ENCODE assay signal across 8 mouse cellular contexts in genomic region chr13:54302351-54303070, GRCm38 (mm10).
A peak's percentile ranks its signal among the peaks of the same experiment; 100 is the strongest.
DNase-seq lines count a peak whose midpoint lies in the region; ATAC-seq and TF ChIP-seq lines count a peak whose summit lies in the region.

No protein-coding gene starts in this region.

- peak overlapping the region; percentile 100 for H3K27ac ChIP-seq in forebrain, embryonic 14.5 days (ENCODE audit: low read depth, low read length)
- H3K27ac ChIP-seq in hindbrain, embryonic 16.5 days (ENCODE audit: low read depth, low read length), result peak overlapping the region; percentile 99
- H3K27ac ChIP-seq in limb, embryonic 14.5 days (replicated peaks; ENCODE audit: low read depth, low read length), result peak overlapping the region; percentile 95

- peak overlapping the region; percentile 98 for H3K9ac ChIP-seq in forebrain, embryonic 14.5 days (ENCODE audit: low read length)
- H3K9ac ChIP-seq in hindbrain, embryonic 16.5 days (ENCODE audit: low read depth, low read length), result peak overlapping the region; percentile 99
- H3K9ac ChIP-seq in limb, embryonic 14.5 days (ENCODE audit: low read depth, low read length, severe bottlenecking), result peak overlapping the region; percentile 91

- no peaks in the 10 kb centered on the region for H3K36me3 ChIP-seq in forebrain, embryonic 14.5 days (ENCODE audit: control insufficient read depth, insufficient read depth, low read length)
- H3K36me3 ChIP-seq in hindbrain, embryonic 16.5 days (ENCODE audit: control insufficient read depth, insufficient read depth, low read length), result no peaks in the 10 kb centered on the region
- no peaks in the 10 kb centered on the region for H3K36me3 ChIP-seq in limb, embryonic 14.5 days (ENCODE audit: control insufficient read depth, insufficient read depth, low read length)
- no peaks in the 10 kb centered on the region for H3K36me3 ChIP-seq in myocyte (ENCODE audit: control insufficient read depth, insufficient read depth)

- H3ac ChIP-seq in myocyte (ENCODE audit: control insufficient read depth, insufficient read length), result peak overlapping the region; percentile 73

- peaks cover 11% of the 10 kb centered on the region; the same call in 1 of the 2 replicates for H3K4me1 ChIP-seq in forebrain, embryonic 14.5 days (ENCODE audit: control insufficient read depth, insufficient read depth, low read length)
- H3K4me1 ChIP-seq in hindbrain, embryonic 16.5 days (ENCODE audit: control insufficient read depth, insufficient read depth, low read depth, low read length), result peaks cover 26% of the 10 kb centered on the region
- H3K4me1 ChIP-seq in limb, embryonic 14.5 days (ENCODE audit: control insufficient read depth, insufficient read depth, low read length), result peaks cover 24% of the 10 kb centered on the region

- H3K27me3 ChIP-seq in forebrain, embryonic 14.5 days (replicated peaks; ENCODE audit: control insufficient read depth, insufficient read depth, low read length), result no peaks in the 10 kb centered on the region
- H3K27me3 ChIP-seq in hindbrain, embryonic 16.5 days (replicated peaks; ENCODE audit: control insufficient read depth, insufficient read depth, low read length), result no peaks in the 10 kb centered on the region
- H3K27me3 ChIP-seq in limb, embryonic 14.5 days (ENCODE audit: control insufficient read depth, insufficient read depth, low read length), result no peaks in the 10 kb centered on the region
- no peaks in the 10 kb centered on the region for H3K27me3 ChIP-seq in myocyte (ENCODE audit: control insufficient read depth, insufficient read depth, insufficient read length)

- 0 out of 2 replicates have a peak, but pooled peaks have one; percentile 46 for TF ChIP-seq POLR2A in limb, embryonic 14.5 days (IDR thresholded peaks at IDR 0.05; ENCODE audit: borderline replicate concordance, extremely low read depth, insufficient read depth, insufficient read length)
- peak; percentile 39 for TF ChIP-seq POLR2A in myocyte (IDR thresholded peaks at IDR 0.05; ENCODE audit: insufficient read length, low read depth)

- H3K9me3 ChIP-seq in forebrain, embryonic 14.5 days (replicated peaks; ENCODE audit: control insufficient read depth, low read length), result no peaks in the 10 kb centered on the region
- no peaks in the 10 kb centered on the region for H3K9me3 ChIP-seq in hindbrain, embryonic 16.5 days (ENCODE audit: control insufficient read depth, low read length)
- no peaks in the 10 kb centered on the region for H3K9me3 ChIP-seq in limb, embryonic 14.5 days (ENCODE audit: control insufficient read depth, low read length)

- H3K4me3 ChIP-seq in forebrain, embryonic 14.5 days (ENCODE audit: low read depth, low read length), result peak overlapping the region; percentile 75
- H3K4me3 ChIP-seq in hindbrain, embryonic 16.5 days (ENCODE audit: low read length), result peak overlapping the region; percentile 74
- peak overlapping the region; percentile 76 for H3K4me3 ChIP-seq in limb, embryonic 14.5 days (replicated peaks; ENCODE audit: low read length)
- H3K4me3 ChIP-seq in myocyte, result peak overlapping the region; percentile 49

- H3K4me2 ChIP-seq in forebrain, embryonic 14.5 days (ENCODE audit: low read length), result peak overlapping the region; percentile 87
- H3K4me2 ChIP-seq in hindbrain, embryonic 16.5 days (ENCODE audit: low read length), result peak overlapping the region; percentile 97
- peak overlapping the region; percentile 97 for H3K4me2 ChIP-seq in limb, embryonic 14.5 days (replicated peaks; ENCODE audit: low read depth, low read length, severe bottlenecking)
- H3K4me2 ChIP-seq in myocyte (ENCODE audit: low read depth), result peak overlapping the region; percentile 96

- DNase-seq in left cerebral cortex, adult 18-20 months (ENCODE audit: low spot score in 2 of 2), result peak; percentile 38 to 66
- DNase-seq in left cerebral cortex, adult 8-10 months (ENCODE audit: low spot score in 2 of 2), result no peak
- peak; percentile 64 for DNase-seq in forebrain, embryonic 14.5 days (ENCODE audit: low spot score)
- DNase-seq in limb, embryonic 14.5 days (ENCODE audit: low spot score), result peak; percentile 38
- DNase-seq in testis, postnatal 10 days (ENCODE audit: low spot score), result peak; percentile 66

- ATAC-seq in cerebellum, adult (ENCODE audit: insufficient number of reproducible peaks, low FRiP score, low TSS enrichment), result peak; percentile 41; the same call in 1 of the 2 replicates
- ATAC-seq in forebrain, embryonic 14.5 days, result peak; percentile 60
- peak; percentile 37 for ATAC-seq in hindbrain, embryonic 16.5 days
- ATAC-seq in limb, embryonic 14.5 days (ENCODE audit: low FRiP score, low read depth), result peak; percentile 34

- under 1% methylated on average over 52 of the region's 58 CpGs for WGBS in forebrain, embryonic 14.5 days
- WGBS in hindbrain, embryonic 16.5 days, result 2% methylated on average over 43 of the region's 58 CpGs
- under 1% methylated on average over 31 of the region's 58 CpGs for WGBS in limb, embryonic 14.5 days

- H3K79me2 ChIP-seq in myocyte (ENCODE audit: control insufficient read depth, insufficient read depth), result peaks cover 5% of the 10 kb centered on the region

TF ChIP-seq in myocyte, 11 proteins besides CTCF, POLR2A, EP300 and RAD21:
- TF ChIP-seq MYOD1 (IDR thresholded peaks at IDR 0.05; ENCODE audit: control insufficient read depth in 1 of 3, insufficient read length in 2 of 3, low read depth in 2 of 3), result no peak

Comparison
In these comparisons a context has a peak if more than half of its experiments do, and no peak if none do; other contexts are left out.
1. DNase-seq: peak in left cerebral cortex, adult 18-20 months (2 of 2), forebrain, embryonic 14.5 days (single experiment), limb, embryonic 14.5 days (single experiment) and testis, postnatal 10 days (single experiment); none in left cerebral cortex, adult 8-10 months (0 of 2).
2. Peak in every context shown above with its lines, with median percentiles within 50 percentile points of each other: ATAC-seq, H3K27ac ChIP-seq, H3K4me2 ChIP-seq, H3K4me3 ChIP-seq and H3K9ac ChIP-seq.